Mouse (Mus musculus): ENCODE measurements at regions not wholly inside any gene's neighbourhood (a gene's known extent, or its start where the extent isn't known, plus 50 kb on each side); places are given as distances from the start of the nearest gene placed in this dataset.
"Not testable (repeated sequence)": the region's sequence is repeated elsewhere in the genome, so short reads cannot be mapped to it uniquely, and the experiment has no call there.

GRCm38 (mm10) chr3:109224526-109224925 lies 101.6 kb downstream of the Slc25a24 start:
- Histone ChIP-seq H3K4me2 (replicated peaks) (no peak overlapping the region), H3K27me3 (no peaks in the 10 kb centered on the region), H3K9ac (no peak overlapping the region), H3K9me3 (no peaks in the 10 kb centered on the region), H3K4me1 (no peaks in the 10 kb centered on the region), H3K36me3 (no peaks in the 10 kb centered on the region), H3K27ac (no peak overlapping the region), H3K4me3 (no peak overlapping the region)
- ATAC-seq (ENCODE audit: low FRiP score, low read depth): no peak
- 83% methylated on average over 3 of the region's 3 CpGs for WGBS

- ATAC-seq (ENCODE audit: low FRiP score, low read depth): no peak
- H3K9ac ChIP-seq: no peak overlapping the region
- H3K27me3 ChIP-seq: no peaks in the 10 kb centered on the region
- H3K9me3 ChIP-seq: no peaks in the 10 kb centered on the region
- H3K27ac ChIP-seq: no peak overlapping the region
- no peaks in the 10 kb centered on the region for H3K4me1 ChIP-seq
- no peak overlapping the region for H3K4me3 ChIP-seq
- H3K36me3 ChIP-seq: no peaks in the 10 kb centered on the region
- H3K4me2 ChIP-seq (replicated peaks): no peak overlapping the region
- WGBS: 66% methylated on average over 4 of the region's 4 CpGs
Measured at GRCm38 (mm10) chr3:109234275-109234674, 106.2 kb upstream of the Vav3 start.

- no peaks in the 10 kb centered on the region for H3K4me1 ChIP-seq
- no peaks in the 10 kb centered on the region for H3K27me3 ChIP-seq
- H3K36me3 ChIP-seq: no peaks in the 10 kb centered on the region
- no peak overlapping the region for H3K4me2 ChIP-seq (replicated peaks)
- H3K9ac ChIP-seq: no peak overlapping the region
- no peak overlapping the region for H3K4me3 ChIP-seq
- 82% methylated on average over 5 of the region's 5 CpGs for WGBS
- no peaks in the 10 kb centered on the region for H3K9me3 ChIP-seq
- no peak overlapping the region for H3K27ac ChIP-seq
- no peak for ATAC-seq (ENCODE audit: low FRiP score, low read depth)
Measured at GRCm38 (mm10) chr3:109236918-109237317, 103.5 kb upstream of the Vav3 start.

- no peaks in the 10 kb centered on the region for H3K4me1 ChIP-seq
- no peaks in the 10 kb centered on the region for H3K27me3 ChIP-seq
- H3K9ac ChIP-seq: no peak overlapping the region
- ATAC-seq (ENCODE audit: low FRiP score, low read depth): no peak
- 73% methylated on average over 1 of the region's 1 CpGs for WGBS
- no peak overlapping the region for H3K4me3 ChIP-seq
- no peaks in the 10 kb centered on the region for H3K36me3 ChIP-seq
- peaks cover 5% of the 10 kb centered on the region; the same call in 1 of the 2 replicates for H3K9me3 ChIP-seq
- no peak overlapping the region for H3K4me2 ChIP-seq (replicated peaks)
- H3K27ac ChIP-seq: no peak overlapping the region
Measured at GRCm38 (mm10) chr3:109243491-109243890, 97.0 kb upstream of the Vav3 start.

GRCm38 (mm10) chr3:109248801-109249200 lies 91.7 kb upstream of the Vav3 start:
- Histone ChIP-seq H3K27ac (no peak overlapping the region), H3K4me3 (no peak overlapping the region), H3K4me2 (replicated peaks) (no peak overlapping the region), H3K27me3 (no peaks in the 10 kb centered on the region), H3K9ac (no peak overlapping the region), H3K36me3 (no peaks in the 10 kb centered on the region), H3K4me1 (peaks cover 11% of the 10 kb centered on the region; the same call in 1 of the 2 replicates), H3K9me3 (peaks cover 5% of the 10 kb centered on the region; the same call in 1 of the 2 replicates)
- 63% methylated on average over 1 of the region's 1 CpGs for WGBS
- ATAC-seq (ENCODE audit: low FRiP score, low read depth): no peak

GRCm38 (mm10) chr3:109249359-109249758 lies 91.1 kb upstream of the Vav3 start:
- H3K27me3 ChIP-seq: no peaks in the 10 kb centered on the region
- no peak overlapping the region for H3K4me2 ChIP-seq (replicated peaks)
- no peak for ATAC-seq (ENCODE audit: low FRiP score, low read depth)
- H3K27ac ChIP-seq: no peak overlapping the region
- no peak overlapping the region for H3K4me3 ChIP-seq
- H3K9me3 ChIP-seq: peaks cover 5% of the 10 kb centered on the region; the same call in 1 of the 2 replicates
- whole genome bisulfite sequencing: 83% methylated on average over 1 of the region's 1 CpGs
- H3K9ac ChIP-seq: no peak overlapping the region
- no peaks in the 10 kb centered on the region for H3K36me3 ChIP-seq
- H3K4me1 ChIP-seq: peaks cover 13% of the 10 kb centered on the region; the same call in 1 of the 2 replicates

GRCm38 (mm10) chr3:109249989-109250388 lies 90.5 kb upstream of the Vav3 start:
- Histone ChIP-seq H3K4me1 (peaks cover 16% of the 10 kb centered on the region; the same call in 1 of the 2 replicates), H3K4me2 (replicated peaks) (no peak overlapping the region), H3K36me3 (no peaks in the 10 kb centered on the region), H3K27ac (no peak overlapping the region), H3K4me3 (no peak overlapping the region), H3K9ac (no peak overlapping the region), H3K27me3 (no peaks in the 10 kb centered on the region), H3K9me3 (no peaks in the 10 kb centered on the region)
- no peak for ATAC-seq (ENCODE audit: low FRiP score, low read depth)
- WGBS: 86% methylated on average over 2 of the region's 2 CpGs

GRCm38 (mm10) chr3:109251716-109252115 lies 88.7 kb upstream of the Vav3 start:
- Histone ChIP-seq H3K4me3 (no peak overlapping the region), H3K9me3 (no peaks in the 10 kb centered on the region), H3K4me1 (peaks cover 16% of the 10 kb centered on the region; the same call in 1 of the 2 replicates), H3K36me3 (no peaks in the 10 kb centered on the region), H3K27me3 (no peaks in the 10 kb centered on the region), H3K27ac (no peak overlapping the region), H3K9ac (no peak overlapping the region), H3K4me2 (replicated peaks) (no peak overlapping the region)
- peak; percentile 62; the same call in 1 of the 2 replicates for ATAC-seq (ENCODE audit: low FRiP score, low read depth)
- WGBS: 72% methylated on average over 1 of the region's 1 CpGs

GRCm38 (mm10) chr3:109254001-109254630 lies 86.3 kb upstream of the Vav3 start:
- H3K36me3 ChIP-seq: no peaks in the 10 kb centered on the region
- H3K27ac ChIP-seq: no peak overlapping the region
- H3K27me3 ChIP-seq: no peaks in the 10 kb centered on the region
- H3K4me3 ChIP-seq: no peak overlapping the region
- H3K4me2 ChIP-seq (replicated peaks): no peak overlapping the region
- no peak for ATAC-seq (ENCODE audit: low FRiP score, low read depth)
- WGBS: 61% methylated on average over 9 of the region's 9 CpGs
- H3K9me3 ChIP-seq: no peaks in the 10 kb centered on the region
- H3K9ac ChIP-seq: no peak overlapping the region
- peaks cover 16% of the 10 kb centered on the region; the same call in 1 of the 2 replicates for H3K4me1 ChIP-seq

GRCm38 (mm10) chr3:109254957-109255356 lies 85.5 kb upstream of the Vav3 start:
- Histone ChIP-seq H3K4me3 (no peak overlapping the region), H3K27me3 (no peaks in the 10 kb centered on the region), H3K27ac (no peak overlapping the region), H3K4me1 (peaks cover 16% of the 10 kb centered on the region; the same call in 1 of the 2 replicates), H3K36me3 (no peaks in the 10 kb centered on the region), H3K9me3 (no peaks in the 10 kb centered on the region), H3K4me2 (replicated peaks) (no peak overlapping the region), H3K9ac (no peak overlapping the region)
- WGBS: 80% methylated on average over 5 of the region's 5 CpGs
- ATAC-seq (ENCODE audit: low FRiP score, low read depth): no peak

GRCm38 (mm10) chr3:109256723-109257122 lies 83.7 kb upstream of the Vav3 start:
- H3K9me3 ChIP-seq: no peaks in the 10 kb centered on the region
- 63% methylated on average over 5 of the region's 5 CpGs for WGBS
- ATAC-seq (ENCODE audit: low FRiP score, low read depth): peak; percentile 61

GRCm38 (mm10) chr3:109266947-109267346 lies 73.5 kb upstream of the Vav3 start:
- ATAC-seq (ENCODE audit: low FRiP score, low read depth): not testable (repeated sequence)
- WGBS: 71% methylated on average over 8 of the region's 8 CpGs

More at GRCm38 (mm10) chr3:109256723-109257122, 83.7 kb upstream of the Vav3 start:
- no peak overlapping the region for H3K27ac ChIP-seq
- no peak overlapping the region for H3K9ac ChIP-seq
- no peaks in the 10 kb centered on the region for H3K27me3 ChIP-seq
- no peak overlapping the region for H3K4me2 ChIP-seq (replicated peaks)
- no peaks in the 10 kb centered on the region for H3K36me3 ChIP-seq
- no peak overlapping the region for H3K4me3 ChIP-seq
- peaks cover 12% of the 10 kb centered on the region; the same call in 1 of the 2 replicates for H3K4me1 ChIP-seq

GRCm38 (mm10) chr3:109270783-109271182 lies 69.7 kb upstream of the Vav3 start:
- no peak overlapping the region for H3K27ac ChIP-seq
- H3K9ac ChIP-seq: no peak overlapping the region
- no peak overlapping the region for H3K4me3 ChIP-seq
- H3K9me3 ChIP-seq: no peaks in the 10 kb centered on the region
- no peaks in the 10 kb centered on the region for H3K36me3 ChIP-seq
- 0 out of 2 replicates have a peak, but pooled peaks cover 3% of the 10 kb centered on the region for H3K27me3 ChIP-seq
- peaks cover 5% of the 10 kb centered on the region; the same call in 1 of the 2 replicates for H3K4me1 ChIP-seq
- no peak for ATAC-seq (ENCODE audit: low FRiP score, low read depth)
- WGBS: 7% methylated on average over 1 of the region's 1 CpGs
- no peak overlapping the region for H3K4me2 ChIP-seq (replicated peaks)

More at GRCm38 (mm10) chr3:109266947-109267346, 73.5 kb upstream of the Vav3 start:
- H3K4me3 ChIP-seq; H3K27ac ChIP-seq; H3K9ac ChIP-seq; H3K36me3 ChIP-seq; H3K4me1 ChIP-seq; H3K4me2 ChIP-seq (replicated peaks); H3K27me3 ChIP-seq; H3K9me3 ChIP-seq: not testable (repeated sequence)

Data from limb, embryonic 13.5 days (tissue).